19 mouse cellular contexts compared by ENCODE assay signal in the genomic region with DNA sequence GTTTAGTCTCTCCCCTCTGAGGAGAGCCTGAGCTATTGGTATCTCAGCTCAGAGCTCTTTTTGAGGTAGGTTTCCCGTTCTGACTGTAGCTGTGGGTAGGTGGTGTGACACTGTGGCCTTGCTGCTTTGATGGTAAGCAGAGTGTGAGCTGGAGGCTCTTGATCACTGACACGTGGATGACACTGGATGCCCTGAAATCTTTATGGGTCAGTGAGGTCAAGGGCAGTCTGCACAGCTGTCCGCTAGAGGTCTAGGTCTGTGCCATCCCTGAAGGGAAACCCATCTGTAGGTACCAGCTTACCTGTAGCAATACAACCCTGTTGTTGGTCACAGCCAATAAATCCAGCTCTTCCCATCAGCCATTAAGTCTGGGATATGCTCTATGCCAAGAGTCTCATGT. TPM values are rescaled to one million over a fixed set of nuclear protein-coding genes. Genes with fewer than 3 reads are reported as not detected.
A peak's percentile ranks its signal among the peaks of the same experiment; 100 is the strongest.
DNase-seq lines count a peak whose midpoint lies in the region; ATAC-seq and TF ChIP-seq lines count a peak whose summit lies in the region.
"Had no signal": no experiment of that assay in that cellular context is flagged by ENCODE, and none has a peak within 500 bp of the region (broad histone marks: within the 10 kb centered on the region; RNA-seq: fewer than 3 reads in every experiment).

No protein-coding gene starts in this region.

- H3K27me3 ChIP-seq in hindbrain, embryonic 13.5 days: no peaks in the 10 kb centered on the region
- no peaks in the 10 kb centered on the region for H3K27me3 ChIP-seq in hindbrain, postnatal 0 days (ENCODE audit: insufficient read depth, low read length)
- H3K27me3 ChIP-seq in liver, embryonic 11.5 days (replicated peaks; ENCODE audit: control insufficient read depth, insufficient read depth, low read length): no peaks in the 10 kb centered on the region
- H3K27me3 ChIP-seq in liver, postnatal 0 days (ENCODE audit: insufficient read depth, low read length): no peaks in the 10 kb centered on the region
- H3K27me3 ChIP-seq in midbrain, embryonic 13.5 days: no peaks in the 10 kb centered on the region
- H3K27me3 ChIP-seq: forebrain, embryonic 15.5 days; midbrain, embryonic 15.5 days had no signal

- peaks cover 33% of the 10 kb centered on the region for H3K36me3 ChIP-seq in hindbrain, embryonic 13.5 days
- peaks cover 6% of the 10 kb centered on the region; the same call in 1 of the 2 replicates for H3K36me3 ChIP-seq in hindbrain, postnatal 0 days (ENCODE audit: insufficient read depth, low read length)
- peaks cover 12% of the 10 kb centered on the region for H3K36me3 ChIP-seq in liver, embryonic 11.5 days (ENCODE audit: control insufficient read depth, insufficient read depth, low read length)
- peaks cover 7% of the 10 kb centered on the region for H3K36me3 ChIP-seq in liver, postnatal 0 days (replicated peaks; ENCODE audit: insufficient read depth, low read length)
- H3K36me3 ChIP-seq in midbrain, embryonic 13.5 days: peaks cover 19% of the 10 kb centered on the region

- no peaks in the 10 kb centered on the region for H3K9me3 ChIP-seq in hindbrain, embryonic 13.5 days
- no peaks in the 10 kb centered on the region for H3K9me3 ChIP-seq in hindbrain, postnatal 0 days (ENCODE audit: low read length)
- H3K9me3 ChIP-seq in liver, embryonic 11.5 days (ENCODE audit: control insufficient read depth, low read length): no peaks in the 10 kb centered on the region
- no peaks in the 10 kb centered on the region for H3K9me3 ChIP-seq in liver, postnatal 0 days (ENCODE audit: low read length)
- H3K9me3 ChIP-seq in midbrain, embryonic 13.5 days: no peaks in the 10 kb centered on the region
- H3K9me3 ChIP-seq: forebrain, embryonic 15.5 days; midbrain, embryonic 15.5 days had no signal

- H3K27ac ChIP-seq in hindbrain, embryonic 13.5 days: peak overlapping the region; percentile 60; the same call in 1 of the 2 replicates
- no peak overlapping the region for H3K27ac ChIP-seq in hindbrain, postnatal 0 days
- H3K27ac ChIP-seq in liver, embryonic 11.5 days (ENCODE audit: low read depth, low read length): peak overlapping the region; percentile 53
- peak overlapping the region; percentile 67 for H3K27ac ChIP-seq in liver, postnatal 0 days (ENCODE audit: low read depth)
- H3K27ac ChIP-seq in midbrain, embryonic 13.5 days: no peak overlapping the region
- H3K27ac ChIP-seq: forebrain, embryonic 15.5 days; kidney, postnatal 0 days; midbrain, embryonic 15.5 days had no signal

- 0 out of 2 replicates have a peak, but pooled peaks have one; percentile 2 for ATAC-seq in hindbrain, embryonic 13.5 days (ENCODE audit: low FRiP score)
- ATAC-seq in hindbrain, postnatal 0 days: no peak
- peak; percentile 23 for ATAC-seq in activated CD4-positive, CD25-positive, alpha-beta regulatory T cell, adult 4 months
- peak; percentile 38; the same call in 1 of the 2 replicates for ATAC-seq in liver, embryonic 11.5 days (replicated peaks; ENCODE audit: low FRiP score)
- peak; percentile 67 for ATAC-seq in liver, postnatal 0 days
- ATAC-seq in midbrain, embryonic 13.5 days: no peak
- ATAC-seq: forebrain, embryonic 15.5 days; midbrain, embryonic 15.5 days had no signal

- no peak for TF ChIP-seq EP300 in liver, postnatal 0 days (IDR thresholded peaks at IDR 0.05; ENCODE audit: low read depth)

- TF ChIP-seq CTCF in hindbrain, postnatal 0 days (IDR thresholded peaks at IDR 0.05; ENCODE audit: low read depth): no peak
- TF ChIP-seq CTCF in liver, postnatal 0 days (IDR thresholded peaks at IDR 0.05; ENCODE audit: low read depth): no peak

- H3K4me3 ChIP-seq in hindbrain, embryonic 13.5 days: no peak overlapping the region
- no peak overlapping the region for H3K4me3 ChIP-seq in hindbrain, postnatal 0 days (ENCODE audit: low read length)
- no peak overlapping the region for H3K4me3 ChIP-seq in liver, embryonic 11.5 days (ENCODE audit: low read depth, low read length)
- no peak overlapping the region for H3K4me3 ChIP-seq in liver, postnatal 0 days (ENCODE audit: low read depth, low read length)
- H3K4me3 ChIP-seq in midbrain, embryonic 13.5 days (replicated peaks): no peak overlapping the region
- H3K4me3 ChIP-seq: forebrain, embryonic 15.5 days; midbrain, embryonic 15.5 days had no signal

- H3K4me2 ChIP-seq in hindbrain, embryonic 13.5 days: no peak overlapping the region
- H3K4me2 ChIP-seq in hindbrain, postnatal 0 days (ENCODE audit: low read depth, low read length): no peak overlapping the region
- H3K4me2 ChIP-seq in liver, embryonic 11.5 days: no peak overlapping the region
- 0 out of 2 replicates have a peak overlapping the region, but pooled peaks have one; percentile 15 for H3K4me2 ChIP-seq in liver, postnatal 0 days (ENCODE audit: low read depth, low read length)
- H3K4me2 ChIP-seq in midbrain, embryonic 13.5 days (replicated peaks): no peak overlapping the region
- H3K4me2 ChIP-seq: forebrain, embryonic 15.5 days; heart, embryonic 11.5 days; midbrain, embryonic 15.5 days had no signal

- peaks cover 9% of the 10 kb centered on the region for H3K4me1 ChIP-seq in hindbrain, embryonic 13.5 days (replicated peaks)
- no peaks in the 10 kb centered on the region for H3K4me1 ChIP-seq in hindbrain, postnatal 0 days (ENCODE audit: insufficient read depth, low read length)
- peaks cover 4% of the 10 kb centered on the region; the same call in 1 of the 2 replicates for H3K4me1 ChIP-seq in liver, embryonic 11.5 days (replicated peaks; ENCODE audit: control insufficient read depth, insufficient read depth, low read length)
- peaks cover 10% of the 10 kb centered on the region for H3K4me1 ChIP-seq in liver, postnatal 0 days (ENCODE audit: insufficient read depth)
- peaks cover 5% of the 10 kb centered on the region; the same call in 1 of the 2 replicates for H3K4me1 ChIP-seq in midbrain, embryonic 13.5 days (replicated peaks)
- H3K4me1 ChIP-seq: forebrain, embryonic 15.5 days had no signal

- 74% methylated on average over 3 of the region's 3 CpGs for WGBS in hindbrain, embryonic 13.5 days
- 60% methylated on average over 3 of the region's 3 CpGs for WGBS in hindbrain, postnatal 0 days
- WGBS in liver, embryonic 11.5 days: 67% methylated on average over 3 of the region's 3 CpGs
- 54% methylated on average over 3 of the region's 3 CpGs for WGBS in liver, postnatal 0 days (ENCODE audit: insufficient replicate concordance)
- 74% methylated on average over 3 of the region's 3 CpGs for WGBS in midbrain, embryonic 13.5 days

- H3K9ac ChIP-seq in hindbrain, embryonic 13.5 days: no peak overlapping the region
- no peak overlapping the region for H3K9ac ChIP-seq in hindbrain, postnatal 0 days (replicated peaks; ENCODE audit: low read length)
- no peak overlapping the region for H3K9ac ChIP-seq in liver, embryonic 11.5 days (ENCODE audit: low read depth, low read length)
- H3K9ac ChIP-seq in liver, postnatal 0 days (replicated peaks): no peak overlapping the region
- no peak overlapping the region for H3K9ac ChIP-seq in midbrain, embryonic 13.5 days (replicated peaks)
- H3K9ac ChIP-seq: forebrain, embryonic 15.5 days; midbrain, embryonic 15.5 days had no signal

- DNase-seq in hindbrain, postnatal 0 days (ENCODE audit: low spot score): no peak
- DNase-seq in liver, embryonic 11.5 days (ENCODE audit: low spot score): no peak
- no peak for DNase-seq in liver, postnatal 0 days
- DNase-seq in spleen, postnatal 14 days (ENCODE audit: low spot score in 2 of 2): no peak
- DNase-seq in cerebellum, postnatal 25 days: no peak
- DNase-seq: adrenal gland, postnatal 25 days; cerebellum, adult 8-10 months; gastrocnemius, postnatal 14 days; heart, adult 11 months; kidney, adult 18-20 months; lung, adult 2 months; lung, postnatal 36 days had no signal

RNA-seq across cellular contexts. Expression of a gene that starts 10.7 kb away (rescaled TPM):
- polyA plus RNA-seq in hindbrain, embryonic 13.5 days (2015; fragmentation: Nextera tagmentation; extraction: Ambion mirVana): 31.5 and 33.7 TPM in 2 replicates
- 8.5 and 11.4 TPM in 2 replicates for total RNA-seq in hindbrain, postnatal 0 days (2014; rRNA removed)
- 33.3 and 35.4 TPM in 2 replicates for polyA plus RNA-seq in hindbrain, postnatal 0 days (2015; fragmentation: Nextera tagmentation; extraction: Ambion mirVana)
- 10 to 100 TPM; 34.9 to 47.6 TPM for polyA plus RNA-seq in activated CD4-positive, CD25-positive, alpha-beta regulatory T cell, adult 4 months (2017; shearing (Covaris generic))
- polyA plus RNA-seq in liver, embryonic 11.5 days (2014; fragmentation: Nextera tagmentation; extraction: Ambion mirVana): 80.0 and 91.4 TPM in 2 replicates
- 91.6 and 104 TPM in 2 replicates for polyA plus RNA-seq in liver, postnatal 0 days (2015; fragmentation: Nextera tagmentation; extraction: Ambion mirVana)
- polyA plus RNA-seq in midbrain, embryonic 13.5 days (2015; fragmentation: Nextera tagmentation; extraction: Ambion mirVana): 27.0 and 29.1 TPM in 2 replicates

RNA-seq across cellular contexts. Expression of a gene that starts 36.4 kb away (rescaled TPM):
- polyA plus RNA-seq in hindbrain, embryonic 13.5 days (2015; fragmentation: Nextera tagmentation; extraction: Ambion mirVana): 22.5 and 27.1 TPM in 2 replicates
- total RNA-seq in hindbrain, postnatal 0 days (2014; rRNA removed): 7.4 and 11.3 TPM in 2 replicates
- 12.7 and 14.8 TPM in 2 replicates for polyA plus RNA-seq in hindbrain, postnatal 0 days (2015; fragmentation: Nextera tagmentation; extraction: Ambion mirVana)
- polyA plus RNA-seq in activated CD4-positive, CD25-positive, alpha-beta regulatory T cell, adult 4 months (2017; shearing (Covaris generic)): 10 to 100 TPM; 28.9 to 29.2 TPM
- polyA plus RNA-seq in liver, embryonic 11.5 days (2014; fragmentation: Nextera tagmentation; extraction: Ambion mirVana): 28.7 and 30.8 TPM in 2 replicates
- 9.6 and 10.4 TPM in 2 replicates for polyA plus RNA-seq in liver, postnatal 0 days (2015; fragmentation: Nextera tagmentation; extraction: Ambion mirVana)
- 24.9 and 28.7 TPM in 2 replicates for polyA plus RNA-seq in midbrain, embryonic 13.5 days (2015; fragmentation: Nextera tagmentation; extraction: Ambion mirVana)

RNA-seq across cellular contexts. Expression of a gene that starts 50.0 kb away (rescaled TPM):
- 522 and 548 TPM in 2 replicates for polyA plus RNA-seq in hindbrain, embryonic 13.5 days (2015; fragmentation: Nextera tagmentation; extraction: Ambion mirVana)
- 609 and 851 TPM in 2 replicates for total RNA-seq in hindbrain, postnatal 0 days (2014; rRNA removed)
- 533 and 549 TPM in 2 replicates for polyA plus RNA-seq in hindbrain, postnatal 0 days (2015; fragmentation: Nextera tagmentation; extraction: Ambion mirVana)
- polyA plus RNA-seq in activated CD4-positive, CD25-positive, alpha-beta regulatory T cell, adult 4 months (2017; shearing (Covaris generic)): 1,000 to 10,000 TPM; 1,659 to 2,490 TPM
- 1,023 and 1,028 TPM in 2 replicates for polyA plus RNA-seq in liver, embryonic 11.5 days (2014; fragmentation: Nextera tagmentation; extraction: Ambion mirVana)
- polyA plus RNA-seq in liver, postnatal 0 days (2015; fragmentation: Nextera tagmentation; extraction: Ambion mirVana): 493 and 504 TPM in 2 replicates
- 507 and 547 TPM in 2 replicates for polyA plus RNA-seq in midbrain, embryonic 13.5 days (2015; fragmentation: Nextera tagmentation; extraction: Ambion mirVana)

Comparison
In these comparisons a context has a peak if more than half of its experiments do, and no peak if none do; other contexts are left out.
1. ATAC-seq: peak in hindbrain, embryonic 13.5 days (single experiment), activated CD4-positive, CD25-positive, alpha-beta regulatory T cell, adult 4 months (single experiment), liver, embryonic 11.5 days (single experiment) and liver, postnatal 0 days (single experiment); none in hindbrain, postnatal 0 days (single experiment) and midbrain, embryonic 13.5 days (single experiment).
2. H3K27ac ChIP-seq: peak in hindbrain, embryonic 13.5 days (single experiment), liver, embryonic 11.5 days (single experiment) and liver, postnatal 0 days (single experiment); none in hindbrain, postnatal 0 days (single experiment) and midbrain, embryonic 13.5 days (single experiment).